Mouse (Mus musculus): ENCODE data around the gene Abtb1. TPM values are rescaled to one million over a fixed set of nuclear protein-coding genes. Genes with fewer than 3 reads are reported as not detected.
A peak's percentile ranks its signal among the peaks of the same experiment; 100 is the strongest.

The Abtb1 gene
- total RNA-seq, 2 experiments from 2014 or later: 19.3 to 30.3 TPM

- DNase-seq: no peak
Measured at GRCm38 (mm10) chr6:88803957-88804695, 37.7 kb downstream of the Abtb1 start.

- DNase-seq: no peak
Measured at GRCm38 (mm10) chr6:88803051-88803450, 38.7 kb downstream of the Abtb1 start.

GRCm38 (mm10) chr6:88800735-88801134, 41.0 kb downstream of the Abtb1 start:
- no peak for DNase-seq

- DNase-seq: no peak
Measured at GRCm38 (mm10) chr6:88800191-88800590, 41.6 kb downstream of the Abtb1 start.

- peak; percentile 54 to 63 for DNase-seq
Measured at GRCm38 (mm10) chr6:88794561-88794971, 47.2 kb downstream of the Abtb1 start.

GRCm38 (mm10) chr6:88793872-88794271, 47.9 kb downstream of the Abtb1 start:
- no peak for DNase-seq

GRCm38 (mm10) chr6:88793243-88793642, 48.5 kb downstream of the Abtb1 start:
- peak; percentile 71 to 72 for DNase-seq

- DNase-seq: peak; percentile 43 to 46
Measured at GRCm38 (mm10) chr6:88792147-88792691, 49.6 kb downstream of the Abtb1 start.

- no peak for DNase-seq
Measured at GRCm38 (mm10) chr6:88791299-88791698, 50.5 kb downstream of the Abtb1 start.

- DNase-seq: no peak
Measured at GRCm38 (mm10) chr6:88788219-88788618, 53.6 kb downstream of the Abtb1 start.

GRCm38 (mm10) chr6:88787496-88787895, 54.3 kb downstream of the Abtb1 start:
- DNase-seq: peak; percentile 28 to 44

GRCm38 (mm10) chr6:88786732-88787445, 54.9 kb downstream of the Abtb1 start:
- DNase-seq: no peak

Other genes starting within 250 kb of the Abtb1 start
- 1 to 10 TPM in 1 of 2 experiments, under 1 TPM in 1; 0.46 to 3.3 TPM for gene Kbtbd12, start 204.0 kb downstream of the Abtb1 start, total RNA-seq (2021)
- gene Mgll, start 117.6 kb downstream of the Abtb1 start, total RNA-seq (2021): 100 to 1,000 TPM; 160 to 194 TPM
- gene Podxl2, start 33.1 kb upstream of the Abtb1 start, total RNA-seq (2021): 10 to 100 TPM; 34.6 to 61.1 TPM
- gene Mcm2, start 56.8 kb upstream of the Abtb1 start, total RNA-seq (2021): 10 to 100 TPM; 28.9 to 40.1 TPM
- gene Tpra1, start 60.3 kb upstream of the Abtb1 start, total RNA-seq (2021): 100 to 1,000 TPM; 104 TPM